Mouse (Mus musculus) erythroid progenitor cell, adult 5-6 weeks (primary cell): ENCODE data around the gene Rrbp1. TPM values are rescaled to one million over a fixed set of nuclear protein-coding genes. Genes with fewer than 3 reads are reported as not detected.

Experiments
- ATAC-seq: replicated peaks from 2 replicates; pipeline ENCODE4 v1.8.0; 2016; ENCODE audit warnings: moderate number of reproducible peaks, mild to moderate bottlenecking, moderate TSS enrichment, inconsistent platforms; ENCODE audit not compliant: poor library complexity, low FRiP score, severe bottlenecking
- total RNA-seq, 2 experiments: library from RNA; stranded (forward) in 1 of 2; stranded (reverse) in 1 of 2; fragments of 150-400 nt in 1 of 2; fragments of 186-747, 209-891 nt in 1 of 2; gene quantifications; 2 replicates each; pipeline versions ENCODE4 v1.2.3 to v1.2.4; 2015 to 2017; ENCODE audit warnings: low replicate concordance in 2 of 2

Gene Rrbp1
- total RNA-seq, 2 experiments from 2014 or later: 24.0 to 52.0 TPM

- ATAC-seq: no peak
Observed at GRCm38 (mm10) chr2:144007211-144007610, 3.9 kb downstream of the Rrbp1 start.

- ATAC-seq: no peak
Observed at GRCm38 (mm10) chr2:144006686-144007085, 4.4 kb downstream of the Rrbp1 start.

GRCm38 (mm10) chr2:144005166-144005955, 5.7 kb downstream of the Rrbp1 start:
- no peak for ATAC-seq

- ATAC-seq: no peak
Observed at GRCm38 (mm10) chr2:144003544-144003943, 7.5 kb downstream of the Rrbp1 start.

- ATAC-seq: no peak
Observed at GRCm38 (mm10) chr2:144002229-144002984, 8.7 kb downstream of the Rrbp1 start.

- ATAC-seq: no peak
Observed at GRCm38 (mm10) chr2:143992977-143993376, 18.1 kb downstream of the Rrbp1 start.

- no peak for ATAC-seq
Observed at GRCm38 (mm10) chr2:143991964-143992672, 18.9 kb downstream of the Rrbp1 start.

GRCm38 (mm10) chr2:143990997-143991396, 20.1 kb downstream of the Rrbp1 start:
- no peak for ATAC-seq

- no peak for ATAC-seq
Observed at GRCm38 (mm10) chr2:143988016-143988415, 23.0 kb downstream of the Rrbp1 start.

GRCm38 (mm10) chr2:143987485-143987884, 23.6 kb downstream of the Rrbp1 start:
- no peak for ATAC-seq

GRCm38 (mm10) chr2:143983482-143983881, 27.6 kb downstream of the Rrbp1 start:
- no peak for ATAC-seq

GRCm38 (mm10) chr2:143982901-143983300, 28.2 kb downstream of the Rrbp1 start:
- ATAC-seq: no peak

- no peak for ATAC-seq
Observed at GRCm38 (mm10) chr2:143982152-143982551, 28.9 kb downstream of the Rrbp1 start.

GRCm38 (mm10) chr2:143980781-143981398, 30.2 kb downstream of the Rrbp1 start:
- ATAC-seq: peak; percentile 68

GRCm38 (mm10) chr2:143978444-143979147, 32.5 kb downstream of the Rrbp1 start:
- ATAC-seq: no peak

- no peak for ATAC-seq
Observed at GRCm38 (mm10) chr2:143975146-143975649, 35.9 kb downstream of the Rrbp1 start.

- no peak for ATAC-seq
Observed at GRCm38 (mm10) chr2:143973161-143973560, 37.9 kb downstream of the Rrbp1 start.

- ATAC-seq: no peak
Observed at GRCm38 (mm10) chr2:143971887-143972286, 39.2 kb downstream of the Rrbp1 start.

GRCm38 (mm10) chr2:143970841-143971240, 40.2 kb downstream of the Rrbp1 start:
- no peak for ATAC-seq
